Mouse (Mus musculus) forebrain, embryonic 16.5 days (tissue): ENCODE results near the gene Traf3ip2. TPM values are rescaled to one million over a fixed set of nuclear protein-coding genes. Genes with fewer than 3 reads are reported as not detected.
A peak's percentile ranks its signal among the peaks of the same experiment; 100 is the strongest.

Experiments used
- ATAC-seq: fragments of 200-750 bp; cut with Nextera tagmentation; 2 replicates; pipeline ENCODE4 v1.8.0; 2017; ENCODE audit warnings: mild to moderate bottlenecking, moderate library complexity
- H3K27ac ChIP-seq: fragments of 300-500 bp; sonication (generic); 2 replicates; pipeline ENCODE4 v1.5.1; 2014; ENCODE audit warnings: low read length, control low read depth
- H3K27me3 ChIP-seq: fragments of 300-500 bp; sonication (generic); replicated peaks from 2 replicates; pipeline ENCODE4 v1.6.1; 2014; ENCODE audit warnings: low read length; ENCODE audit not compliant: control insufficient read depth, insufficient read depth
- H3K36me3 ChIP-seq: fragments of 300-500 bp; sonication (generic); 2 replicates; pipeline ENCODE4 v1.6.1; 2014; ENCODE audit not compliant: control insufficient read depth, insufficient read depth
- H3K4me1 ChIP-seq: fragments of 300-500 bp; sonication (generic); replicated peaks from 2 replicates; pipeline ENCODE4 v1.6.1; 2014; ENCODE audit warnings: low read length; ENCODE audit not compliant: control insufficient read depth, insufficient read depth
- H3K4me2 ChIP-seq: fragments of 300-500 bp; sonication (generic); 2 replicates; pipeline ENCODE4 v1.6.1; 2014; ENCODE audit warnings: mild to moderate bottlenecking, low read length, control low read depth
- H3K4me3 ChIP-seq: fragments of 300-500 bp; sonication (generic); replicated peaks from 2 replicates; pipeline ENCODE4 v1.5.1; 2014; ENCODE audit warnings: mild to moderate bottlenecking, low read length, control low read depth
- H3K9ac ChIP-seq: fragments of 300-500 bp; sonication (generic); replicated peaks from 2 replicates; pipeline ENCODE4 v1.6.1; 2014; ENCODE audit warnings: low read depth, low read length, control low read depth
- H3K9me3 ChIP-seq: fragments of 300-500 bp; sonication (generic); 2 replicates; pipeline ENCODE4 v1.6.1; 2016; ENCODE audit warnings: low read length; ENCODE audit not compliant: control insufficient read depth
- WGBS: fragments of 180-500 bp; shearing (Covaris S2); extraction: QIAGEN DNeasy Blood & Tissue Kit; methylation state at CpG from one replicate; pipeline ENCODE4 v1.1.7; 2014; 5-methylcytosine and 5-hydroxymethylcytosine counted together
- polyA plus RNA-seq: library from polyadenylated mRNA; unstranded; fragments of >200 nt; fragmentation: Nextera tagmentation; extraction: Ambion mirVana; gene quantifications from 2 replicates; pipeline ENCODE4 v1.2.1, GENCODE M21; 2015

Traf3ip2 gene
- polyA plus RNA-seq, 1 experiment from 2014 or later, result 6.9 TPM

GRCm38 (mm10) chr10:39654001-39654416 is 41.3 kb downstream of the Traf3ip2 start:
- peaks cover 9% of the 10 kb centered on the region for H3K36me3 ChIP-seq
- peaks cover 12% of the 10 kb centered on the region for H3K4me1 ChIP-seq
- no peaks in the 10 kb centered on the region for H3K27me3 ChIP-seq
- H3K4me3 ChIP-seq, result no peak overlapping the region
- H3K9me3 ChIP-seq, result no peaks in the 10 kb centered on the region
- H3K4me2 ChIP-seq, result no peak overlapping the region
- 53% methylated on average over 8 of the region's 8 CpGs for WGBS
- peak; percentile 56 for ATAC-seq
- H3K9ac ChIP-seq, result no peak overlapping the region
- H3K27ac ChIP-seq, result no peak overlapping the region

DNA sequence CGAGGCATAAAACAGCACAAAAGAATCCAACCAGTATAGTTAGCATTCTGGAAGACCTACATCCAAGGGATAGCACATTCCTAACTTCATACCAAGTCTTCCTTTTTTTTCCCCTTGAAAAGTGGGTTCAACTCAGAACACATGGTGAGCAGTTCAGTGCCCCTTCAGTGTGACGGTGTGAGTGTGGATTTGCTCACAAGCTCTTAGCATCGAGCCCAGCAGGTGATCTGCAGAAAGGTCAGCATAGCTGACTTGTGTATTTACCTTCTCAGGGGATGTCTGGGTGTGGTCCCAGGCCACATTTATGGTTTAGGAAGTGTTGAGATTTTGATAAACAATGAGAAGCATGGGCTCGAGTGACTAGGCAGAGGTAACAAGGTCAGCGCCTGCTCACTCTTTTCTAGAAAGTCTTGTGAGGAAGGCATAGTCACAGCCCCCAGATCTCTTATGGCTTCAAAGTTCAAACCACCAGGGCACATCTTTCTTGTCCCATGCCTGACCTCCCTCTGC is 46.2 kb downstream of the Traf3ip2 start:
- Histone ChIP-seq H3K9me3 (no peaks in the 10 kb centered on the region), H3K27me3 (no peaks in the 10 kb centered on the region), H3K9ac (peak overlapping the region; percentile 26), H3K27ac (peak overlapping the region; percentile 90), H3K36me3 (no peaks in the 10 kb centered on the region), H3K4me1 (peaks cover 30% of the 10 kb centered on the region), H3K4me3 (no peak overlapping the region), H3K4me2 (no peak overlapping the region)
- 26% methylated on average over 5 of the region's 5 CpGs for WGBS
- ATAC-seq, result no peak

- ATAC-seq, result peak; percentile 90
- no peaks in the 10 kb centered on the region for H3K9me3 ChIP-seq
- 2% methylated on average over 11 of the region's 11 CpGs for WGBS
- H3K9ac ChIP-seq, result peak overlapping the region; percentile 26
- H3K27ac ChIP-seq, result peak overlapping the region; percentile 90
- peak overlapping the region; percentile 16 for H3K4me2 ChIP-seq
- peaks cover 26% of the 10 kb centered on the region for H3K4me1 ChIP-seq
- H3K27me3 ChIP-seq, result no peaks in the 10 kb centered on the region
- H3K4me3 ChIP-seq, result no peak overlapping the region
- H3K36me3 ChIP-seq, result no peaks in the 10 kb centered on the region
Observed at GRCm38 (mm10) chr10:39659411-39660268, 46.9 kb downstream of the Traf3ip2 start.

DNA sequence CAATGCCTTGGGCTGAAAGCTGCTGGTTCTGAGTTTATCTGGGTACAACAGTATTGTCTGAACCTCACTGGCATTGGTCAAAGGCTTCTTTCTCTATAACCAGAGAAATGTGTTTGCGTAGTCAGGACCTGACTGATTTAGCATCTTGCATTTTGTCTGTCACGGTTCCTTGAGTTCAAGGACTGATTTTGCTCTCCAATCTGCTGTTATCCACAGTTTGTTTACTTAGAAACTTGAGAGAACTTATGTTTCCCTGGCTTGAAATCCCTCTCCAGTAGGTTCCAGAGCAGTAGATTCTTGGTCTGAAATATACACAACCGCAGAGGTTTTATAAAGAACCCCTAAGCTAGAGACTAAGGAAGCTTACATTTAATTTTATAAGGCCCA is 47.5 kb downstream of the Traf3ip2 start:
- Histone ChIP-seq H3K4me3 (no peak overlapping the region), H3K9ac (no peak overlapping the region), H3K27me3 (no peaks in the 10 kb centered on the region), H3K4me2 (no peak overlapping the region; the same call in 1 of the 2 replicates), H3K9me3 (no peaks in the 10 kb centered on the region), H3K36me3 (no peaks in the 10 kb centered on the region), H3K27ac (peak overlapping the region; percentile 90), H3K4me1 (peaks cover 30% of the 10 kb centered on the region)
- no peak for ATAC-seq
- 29% methylated on average over 3 of the region's 3 CpGs for WGBS

GRCm38 (mm10) chr10:39660698-39661097 is 48.0 kb downstream of the Traf3ip2 start:
- Histone ChIP-seq H3K4me2 (no peak overlapping the region), H3K4me3 (no peak overlapping the region), H3K9me3 (no peaks in the 10 kb centered on the region), H3K4me1 (peaks cover 31% of the 10 kb centered on the region), H3K36me3 (no peaks in the 10 kb centered on the region), H3K27me3 (no peaks in the 10 kb centered on the region), H3K27ac (peak overlapping the region; percentile 90), H3K9ac (no peak overlapping the region)
- WGBS, result 59% methylated on average over 5 of the region's 5 CpGs
- no peak for ATAC-seq

DNA sequence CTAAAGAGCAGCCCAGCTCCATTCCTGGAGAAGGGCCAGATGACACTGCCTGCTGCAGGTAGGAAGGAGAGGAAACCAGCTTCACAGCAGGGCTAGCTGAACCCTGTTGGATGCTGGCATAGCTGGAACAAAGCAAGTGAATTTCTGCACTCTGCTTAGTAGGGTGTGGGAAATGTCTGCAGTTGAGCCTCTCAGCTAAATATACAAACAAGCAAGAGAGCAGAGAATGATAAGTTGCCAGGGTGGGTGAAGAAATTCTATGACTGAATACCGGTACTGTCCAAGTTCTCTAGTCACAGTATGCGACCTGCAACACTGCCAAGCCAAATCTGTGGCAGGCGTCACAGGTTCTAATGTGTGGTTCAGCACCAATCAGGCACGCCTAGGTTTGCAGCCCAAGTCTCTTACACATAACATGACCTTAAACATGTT is 52.4 kb downstream of the Traf3ip2 start:
- no peaks in the 10 kb centered on the region for H3K9me3 ChIP-seq
- no peak overlapping the region for H3K4me2 ChIP-seq
- WGBS, result 29% methylated on average over 4 of the region's 4 CpGs
- H3K36me3 ChIP-seq, result peaks cover 2% of the 10 kb centered on the region; the same call in 1 of the 2 replicates
- no peak overlapping the region for H3K4me3 ChIP-seq
- H3K4me1 ChIP-seq, result peaks cover 13% of the 10 kb centered on the region
- no peak overlapping the region for H3K9ac ChIP-seq
- peak; percentile 41; the same call in 1 of the 2 replicates for ATAC-seq
- H3K27ac ChIP-seq, result no peak overlapping the region
- H3K27me3 ChIP-seq, result no peaks in the 10 kb centered on the region

DNA sequence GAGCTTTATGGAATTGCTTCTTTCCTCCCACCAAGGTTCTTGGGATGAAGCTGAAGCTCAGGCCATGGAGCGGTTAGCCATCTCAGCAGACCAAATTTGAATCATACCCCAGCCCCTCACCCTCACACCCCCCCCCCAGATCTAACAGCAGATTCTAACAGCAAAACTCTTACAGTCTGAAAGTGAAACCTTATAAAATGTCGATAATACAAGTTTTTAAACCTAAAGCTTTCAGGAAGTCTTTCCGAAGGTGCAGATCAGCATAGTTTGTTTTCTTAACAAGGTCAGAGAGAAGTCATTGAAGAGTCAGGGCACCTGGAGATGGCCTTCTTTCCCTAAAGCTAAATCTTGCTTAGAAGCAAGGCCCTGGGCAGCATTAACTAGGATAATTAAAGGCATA is 53.3 kb downstream of the Traf3ip2 start:
- Histone ChIP-seq H3K27ac (no peak overlapping the region), H3K9me3 (no peaks in the 10 kb centered on the region), H3K4me1 (peaks cover 5% of the 10 kb centered on the region), H3K4me3 (no peak overlapping the region), H3K4me2 (no peak overlapping the region), H3K9ac (no peak overlapping the region), H3K27me3 (no peaks in the 10 kb centered on the region), H3K36me3 (peaks cover 5% of the 10 kb centered on the region; the same call in 1 of the 2 replicates)
- ATAC-seq, result no peak
- WGBS, result 74% methylated on average over 3 of the region's 3 CpGs

DNA sequence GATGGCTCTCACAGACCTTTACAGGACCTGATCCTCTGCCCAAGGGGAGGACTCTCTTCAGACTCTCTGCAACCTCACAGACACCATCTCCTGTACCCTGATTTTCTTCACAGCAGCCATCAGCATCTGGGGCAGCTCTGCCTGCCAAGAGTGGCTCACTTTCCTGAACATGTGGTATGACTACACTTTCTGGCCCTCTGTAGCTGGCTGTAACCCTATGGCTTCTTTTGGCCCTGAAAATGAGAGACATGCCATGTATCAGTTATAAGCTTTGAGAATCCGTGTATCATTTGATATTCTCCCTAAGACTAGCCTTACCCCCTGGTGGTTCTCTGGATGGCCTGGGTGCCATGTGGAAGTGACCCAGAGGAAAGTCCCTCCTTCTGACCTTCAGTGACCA is 58.7 kb downstream of the Traf3ip2 start:
- peaks cover 5% of the 10 kb centered on the region; the same call in 1 of the 2 replicates for H3K36me3 ChIP-seq
- WGBS, result 78% methylated on average over 1 of the region's 1 CpGs
- no peaks in the 10 kb centered on the region for H3K9me3 ChIP-seq
- H3K4me1 ChIP-seq, result peaks cover 19% of the 10 kb centered on the region
- no peaks in the 10 kb centered on the region for H3K27me3 ChIP-seq
- no peak for ATAC-seq
- H3K4me2 ChIP-seq, result no peak overlapping the region
- H3K9ac ChIP-seq, result no peak overlapping the region
- H3K27ac ChIP-seq, result no peak overlapping the region
- H3K4me3 ChIP-seq, result no peak overlapping the region

DNA sequence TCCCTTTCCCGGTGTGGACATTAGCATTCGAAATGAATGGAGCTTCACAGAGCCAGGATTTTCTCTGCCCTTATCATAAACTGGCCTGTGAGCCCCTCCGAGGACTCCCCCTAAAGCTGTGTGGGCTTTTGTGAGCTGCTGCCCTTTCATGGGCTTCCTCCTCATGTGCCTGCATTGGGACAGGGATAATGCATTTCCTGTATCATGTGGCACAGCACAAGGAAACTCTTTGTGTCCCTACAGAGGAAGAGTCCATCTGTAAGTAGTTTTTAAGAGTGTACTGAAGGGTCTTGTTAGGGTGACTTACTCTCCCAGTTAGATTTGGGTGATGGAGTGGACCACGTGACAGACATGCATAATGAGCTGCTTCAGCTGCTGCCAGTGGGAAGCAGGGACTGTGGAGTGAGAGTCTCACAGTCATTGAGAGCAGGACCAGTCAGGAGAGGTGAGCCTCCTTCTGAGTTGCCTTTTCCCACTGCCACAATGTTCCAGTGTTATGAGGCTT is 59.9 kb downstream of the Traf3ip2 start:
- ATAC-seq, result peak; percentile 92
- WGBS, result 7% methylated on average over 4 of the region's 4 CpGs

More for the DNA sequence above, 59.9 kb downstream of the Traf3ip2 start:
- no peaks in the 10 kb centered on the region for H3K27me3 ChIP-seq
- no peak overlapping the region for H3K9ac ChIP-seq
- H3K27ac ChIP-seq, result peak overlapping the region; percentile 31; the same call in 1 of the 2 replicates
- H3K9me3 ChIP-seq, result no peaks in the 10 kb centered on the region
- H3K4me3 ChIP-seq, result no peak overlapping the region
- no peak overlapping the region for H3K4me2 ChIP-seq
- H3K36me3 ChIP-seq, result 0 out of 2 replicates have a peak, but pooled peaks cover 3% of the 10 kb centered on the region
- H3K4me1 ChIP-seq, result peaks cover 19% of the 10 kb centered on the region
